Mouse (Mus musculus): ENCODE data around the gene Kif14. TPM values are rescaled to one million over a fixed set of nuclear protein-coding genes. Genes with fewer than 3 reads are reported as not detected.

Kif14 gene
- 3.1 TPM for polyA plus RNA-seq (2015; fragmentation: Illumina TruSeq; extraction: RNeasy Lipid Tissue Mini Kit (QIAGEN cat#74804); ENCODE audit: insufficient read depth, low replicate concordance)

DNA sequence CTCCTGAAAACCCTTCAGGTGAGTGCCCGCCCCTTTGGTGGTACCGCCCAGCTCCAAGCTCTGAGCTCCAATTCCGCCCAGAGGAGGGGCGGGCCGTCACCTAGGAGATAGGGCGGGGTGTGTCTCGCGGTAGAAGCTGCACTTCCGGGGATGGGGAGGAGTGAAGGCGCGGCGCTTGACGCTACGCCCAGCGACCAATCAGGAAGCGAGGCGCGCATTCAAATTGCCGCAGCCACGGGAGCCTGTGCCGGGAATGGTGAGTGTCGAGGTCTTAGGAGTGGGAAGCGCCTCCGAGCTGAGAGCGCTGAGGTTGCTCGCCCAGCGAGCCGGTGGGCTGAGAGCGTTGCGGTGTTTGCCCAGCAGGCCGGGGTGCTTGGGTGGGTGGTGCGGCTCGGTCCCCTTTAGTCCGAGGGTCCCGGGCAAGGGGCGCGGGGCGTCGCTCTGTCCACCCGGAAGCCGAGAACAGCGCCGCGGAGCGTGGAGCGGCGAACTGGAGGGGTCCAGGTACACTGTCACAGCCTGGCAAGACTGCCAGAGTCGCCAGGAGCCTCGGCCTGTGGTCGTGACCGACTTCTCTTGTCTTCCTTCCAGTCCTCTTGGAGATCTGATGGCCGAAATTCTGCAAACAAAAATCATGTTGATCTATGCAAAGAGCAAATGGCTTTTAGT is at the start of gene Kif14:
Gene Kif14 (plus strand): TSS at position 201 of the 669 bp plus-strand sequence.

Other genes with a start within 250 kb of the Kif14 start
- gene Inava, start 232.1 kb upstream of the Kif14 start, polyA plus RNA-seq (2015; fragmentation: Illumina TruSeq; extraction: RNeasy Lipid Tissue Mini Kit (QIAGEN cat#74804); ENCODE audit: insufficient read depth, low replicate concordance): 0.29 TPM
- not detected for gene Gpr25, start 205.5 kb upstream of the Kif14 start, polyA plus RNA-seq (2015; fragmentation: Illumina TruSeq; extraction: RNeasy Lipid Tissue Mini Kit (QIAGEN cat#74804); ENCODE audit: insufficient read depth, low replicate concordance)
- 28.5 TPM for gene Camsap2, start 120.2 kb upstream of the Kif14 start, polyA plus RNA-seq (2015; fragmentation: Illumina TruSeq; extraction: RNeasy Lipid Tissue Mini Kit (QIAGEN cat#74804); ENCODE audit: insufficient read depth, low replicate concordance)
- 11.2 TPM for gene Ddx59, start 51.1 kb upstream of the Kif14 start, polyA plus RNA-seq (2015; fragmentation: Illumina TruSeq; extraction: RNeasy Lipid Tissue Mini Kit (QIAGEN cat#74804); ENCODE audit: insufficient read depth, low replicate concordance)
- gene Zfp281, start 158.6 kb downstream of the Kif14 start, polyA plus RNA-seq (2015; fragmentation: Illumina TruSeq; extraction: RNeasy Lipid Tissue Mini Kit (QIAGEN cat#74804); ENCODE audit: insufficient read depth, low replicate concordance): 29.3 TPM

Data from spleen, adult 10 weeks (tissue).